Mouse (Mus musculus): ENCODE results near the gene Rcor2. TPM values are rescaled to one million over a fixed set of nuclear protein-coding genes. Genes with fewer than 3 reads are reported as not detected.

Gene Rcor2
- polyA plus RNA-seq, 2 experiments: 0.36 to 1.7 TPM

DNA sequence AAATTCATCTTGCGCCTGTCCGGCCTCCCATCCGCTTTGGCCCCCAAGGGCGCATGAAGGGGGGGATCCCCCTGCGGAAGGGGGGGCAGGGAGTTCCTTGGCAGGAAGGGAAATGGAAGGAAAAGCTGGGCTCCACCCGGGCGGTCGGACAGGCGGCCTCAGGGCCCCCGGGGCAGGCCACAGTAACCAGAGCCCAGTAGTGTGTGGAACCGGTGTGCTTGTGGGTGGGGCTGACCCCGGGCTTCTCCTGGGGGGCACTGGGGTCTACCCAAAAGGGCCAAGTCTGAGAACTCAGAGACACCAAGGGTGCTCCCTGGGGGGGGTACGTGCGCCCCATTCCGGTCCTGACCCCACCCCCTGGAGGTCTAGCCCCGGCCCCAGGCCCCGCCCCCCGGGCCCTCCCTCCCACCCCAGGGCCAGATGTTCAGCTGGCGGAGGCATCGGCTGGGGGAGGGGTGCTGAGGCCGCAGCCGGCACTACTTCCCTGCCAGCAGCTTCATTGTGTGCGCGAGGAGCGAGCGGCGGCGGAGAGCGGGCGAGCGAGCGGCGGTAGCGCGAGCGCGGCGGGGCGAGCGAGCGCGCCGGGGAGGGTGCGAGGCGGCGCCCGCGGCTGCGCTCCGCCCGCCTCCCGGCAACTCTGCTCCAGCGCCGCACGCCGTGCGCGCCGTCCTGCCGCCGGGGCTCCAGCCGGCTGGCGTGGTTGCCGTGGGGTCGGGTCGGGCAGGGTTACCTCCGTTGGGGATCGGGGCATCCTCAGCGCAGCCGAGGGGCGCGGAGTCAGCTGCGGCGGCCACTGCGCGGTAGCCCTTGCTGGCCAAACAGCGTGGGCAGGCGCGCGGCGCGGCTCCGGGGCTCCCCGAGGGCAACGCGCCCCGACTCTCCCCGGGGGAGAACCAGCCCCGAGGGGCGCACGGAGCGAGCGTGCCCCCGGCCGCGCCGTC is 926 bp downstream of the Rcor2 start:
- H3K4me2 ChIP-seq (ENCODE audit: low read depth): peak overlapping the region; percentile 66
- H3K36me3 ChIP-seq (replicated peaks; ENCODE audit: control insufficient read depth, insufficient read depth, low read depth): no peaks in the 10 kb centered on the region
- WGBS (ENCODE audit: insufficient replicate concordance): under 1% methylated on average over 86 of the region's 97 CpGs
- peak overlapping the region; percentile 7; the same call in 1 of the 2 replicates for H3K9ac ChIP-seq (replicated peaks)
- H3K9me3 ChIP-seq (ENCODE audit: control insufficient read depth, low read length): no peaks in the 10 kb centered on the region
- no peak overlapping the region for H3K27ac ChIP-seq
- H3K27me3 ChIP-seq (ENCODE audit: control insufficient read depth, insufficient read depth, low read length): peaks cover 15% of the 10 kb centered on the region
- DNase-seq (ENCODE audit: low read depth in 3 of 3, low spot score in 3 of 3): peak in 2 of 3 experiments; percentile 37 to 39
- peak overlapping the region; percentile 51 to 61 for H3K4me3 ChIP-seq (ENCODE audit: insufficient read depth in 1 of 2, low read depth in 2 of 2, low read length in 2 of 2)
- H3K4me1 ChIP-seq (replicated peaks; ENCODE audit: control insufficient read depth in 2 of 2, insufficient read depth in 2 of 2, low read length in 1 of 2): peaks cover 0 to 3% of the 10 kb centered on the region in 2 experiments; a peak in 1 of 4 replicates
- no peak for TF ChIP-seq EP300 (IDR thresholded peaks at IDR 0.05; ENCODE audit: low read depth)
- TF ChIP-seq CTCF (IDR thresholded peaks at IDR 0.05; ENCODE audit: low read depth): no peak
- ATAC-seq (ENCODE audit: insufficient read depth): peak; percentile 58

DNA sequence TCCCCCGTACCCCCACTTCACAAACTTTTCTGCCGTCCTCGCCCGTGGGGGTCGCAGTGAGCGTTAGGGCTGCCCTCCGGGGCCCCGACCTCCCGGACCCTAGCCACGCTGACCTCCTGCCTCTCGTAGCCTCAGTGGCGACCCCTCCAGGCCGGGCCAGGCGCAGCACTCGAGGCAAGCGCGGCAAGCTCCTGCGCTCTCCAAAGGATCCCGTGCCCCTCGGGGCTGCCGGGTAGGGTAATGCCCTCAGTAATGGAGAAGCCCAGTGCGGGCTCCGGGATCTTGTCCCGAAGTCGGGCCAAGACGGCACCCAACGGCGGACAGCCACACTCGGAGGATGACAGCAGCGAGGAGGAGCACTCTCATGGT is 1.6 kb downstream of the Rcor2 start:
- H3K4me3 ChIP-seq (ENCODE audit: insufficient read depth in 1 of 2, low read depth in 2 of 2, low read length in 2 of 2): peak overlapping the region; percentile 51 to 61
- DNase-seq (ENCODE audit: low read depth in 3 of 3, low spot score in 3 of 3) (peak in 2 of 3 experiments; percentile 26 to 44), ATAC-seq (ENCODE audit: insufficient read depth) (peak; percentile 28; the same call in 1 of the 2 replicates)
- peak overlapping the region; percentile 66 for H3K4me2 ChIP-seq (ENCODE audit: low read depth)
- H3K27me3 ChIP-seq (ENCODE audit: control insufficient read depth, insufficient read depth, low read length): peaks cover 15% of the 10 kb centered on the region
- under 1% methylated on average over 30 of the region's 30 CpGs for WGBS (ENCODE audit: insufficient replicate concordance)
- peaks cover 0 to 3% of the 10 kb centered on the region in 2 experiments; a peak in 1 of 4 replicates for H3K4me1 ChIP-seq (replicated peaks; ENCODE audit: control insufficient read depth in 2 of 2, insufficient read depth in 2 of 2, low read length in 1 of 2)
- H3K9me3 ChIP-seq (ENCODE audit: control insufficient read depth, low read length): no peaks in the 10 kb centered on the region
- no peak overlapping the region for H3K27ac ChIP-seq
- H3K9ac ChIP-seq (replicated peaks): 0 out of 2 replicates have a peak overlapping the region, but pooled peaks have one; percentile 7
- TF ChIP-seq CTCF (IDR thresholded peaks at IDR 0.05; ENCODE audit: low read depth) (peak; percentile 76), EP300 (IDR thresholded peaks at IDR 0.05; ENCODE audit: low read depth) (no peak)
- H3K36me3 ChIP-seq (replicated peaks; ENCODE audit: control insufficient read depth, insufficient read depth, low read depth): no peaks in the 10 kb centered on the region

GRCm38 (mm10) chr19:7269290-7270044 is 2.3 kb downstream of the Rcor2 start:
- no peaks in the 10 kb centered on the region for H3K9me3 ChIP-seq (ENCODE audit: control insufficient read depth, low read length)
- peaks cover 0 to 3% of the 10 kb centered on the region in 2 experiments; a peak in 1 of 4 replicates for H3K4me1 ChIP-seq (replicated peaks; ENCODE audit: control insufficient read depth in 2 of 2, insufficient read depth in 2 of 2, low read length in 1 of 2)
- ATAC-seq (ENCODE audit: insufficient read depth): no peak
- H3K27ac ChIP-seq: no peak overlapping the region
- H3K27me3 ChIP-seq (ENCODE audit: control insufficient read depth, insufficient read depth, low read length): peaks cover 15% of the 10 kb centered on the region
- no peaks in the 10 kb centered on the region for H3K36me3 ChIP-seq (replicated peaks; ENCODE audit: control insufficient read depth, insufficient read depth, low read depth)
- WGBS (ENCODE audit: insufficient replicate concordance): 27% methylated on average over 11 of the region's 11 CpGs
- TF ChIP-seq EP300 (IDR thresholded peaks at IDR 0.05; ENCODE audit: low read depth) (no peak), CTCF (IDR thresholded peaks at IDR 0.05; ENCODE audit: low read depth) (no peak)
- peak overlapping the region; percentile 66 for H3K4me2 ChIP-seq (ENCODE audit: low read depth)
- peak overlapping the region; percentile 51 to 61; a peak in 3 of 4 replicates for H3K4me3 ChIP-seq (ENCODE audit: insufficient read depth in 1 of 2, low read depth in 2 of 2, low read length in 2 of 2)
- no peak overlapping the region for H3K9ac ChIP-seq (replicated peaks)
- no peak for DNase-seq (ENCODE audit: low read depth in 3 of 3, low spot score in 3 of 3)

- Histone ChIP-seq H3K9ac (replicated peaks) (no peak overlapping the region), H3K9me3 (ENCODE audit: control insufficient read depth, low read length) (no peaks in the 10 kb centered on the region), H3K4me3 (ENCODE audit: insufficient read depth in 1 of 2, low read depth in 2 of 2, low read length in 2 of 2) (no peak overlapping the region), H3K36me3 (replicated peaks; ENCODE audit: control insufficient read depth, insufficient read depth, low read depth) (no peaks in the 10 kb centered on the region), H3K4me1 (replicated peaks; ENCODE audit: control insufficient read depth in 2 of 2, insufficient read depth in 2 of 2, low read length in 1 of 2) (no peaks in the 10 kb centered on the region), H3K4me2 (ENCODE audit: low read depth) (no peak overlapping the region), H3K27me3 (ENCODE audit: control insufficient read depth, insufficient read depth, low read length) (peaks cover 3% of the 10 kb centered on the region), H3K27ac (no peak overlapping the region)
- WGBS (ENCODE audit: insufficient replicate concordance): 67% methylated on average over 4 of the region's 4 CpGs
- no peak for DNase-seq (ENCODE audit: low read depth in 3 of 3, low spot score in 3 of 3)
- no peak for ATAC-seq (ENCODE audit: insufficient read depth)
- TF ChIP-seq EP300 (IDR thresholded peaks at IDR 0.05; ENCODE audit: low read depth) (no peak), CTCF (IDR thresholded peaks at IDR 0.05; ENCODE audit: low read depth) (peak; percentile 53)
These were observed 6.4 kb downstream of the Rcor2 start for GRCm38 (mm10) chr19:7273486-7273885.
